Mouse (Mus musculus) heart, embryonic 16.5 days (tissue): Measurements from ENCODE around the gene Acsf3. TPM values are rescaled to one million over a fixed set of nuclear protein-coding genes. Genes with fewer than 3 reads are reported as not detected.

Source experiments
- ATAC-seq: fragments of 200-750 bp; cut with Nextera tagmentation; replicated peaks from 2 replicates; pipeline ENCODE4 v1.8.0; 2017; ENCODE audit warnings: moderate number of reproducible peaks; ENCODE audit not compliant: insufficient read depth, low FRiP score; ENCODE audit errors: extremely low read depth
- H3K27ac ChIP-seq: fragments of 300-500 bp; sonication (generic); 2 replicates; pipeline ENCODE4 v1.5.1; 2014; ENCODE audit warnings: mild to moderate bottlenecking, low read length, control low read depth, moderate library complexity
- H3K27me3 ChIP-seq: fragments of 300-500 bp; sonication (generic); 2 replicates; pipeline ENCODE4 v1.6.1; 2014; ENCODE audit warnings: low read length, mixed read lengths; ENCODE audit not compliant: control insufficient read depth, insufficient read depth
- H3K36me3 ChIP-seq: fragments of 300-500 bp; sonication (generic); 2 replicates; pipeline ENCODE4 v1.6.1; 2014; ENCODE audit not compliant: control insufficient read depth, insufficient read depth
- H3K4me1 ChIP-seq: fragments of 300-500 bp; sonication (generic); 2 replicates; pipeline ENCODE4 v1.6.1; 2014; ENCODE audit warnings: low read length, mixed read lengths; ENCODE audit not compliant: control insufficient read depth, insufficient read depth
- H3K4me2 ChIP-seq: fragments of 300-500 bp; sonication (generic); 2 replicates; pipeline ENCODE4 v1.6.1; 2014; ENCODE audit warnings: low read depth, mild to moderate bottlenecking, control low read depth, low read length
- H3K4me3 ChIP-seq: fragments of 300-500 bp; sonication (generic); 2 replicates; pipeline ENCODE4 v1.5.1; 2014; ENCODE audit warnings: mild to moderate bottlenecking, control low read depth, low read length
- H3K9ac ChIP-seq: fragments of 300-500 bp; sonication (generic); 2 replicates; pipeline ENCODE4 v1.6.1; 2014; ENCODE audit warnings: low read length, control low read depth
- H3K9me3 ChIP-seq: fragments of 300-500 bp; sonication (generic); replicated peaks from 2 replicates; pipeline ENCODE4 v1.6.1; 2016; ENCODE audit warnings: low read length; ENCODE audit not compliant: control insufficient read depth
- WGBS: fragments of 180-500 bp; shearing (Covaris S2); extraction: QIAGEN DNeasy Blood & Tissue Kit; methylation state at CpG from one replicate; pipeline ENCODE4 v1.1.7; 2014; 5-methylcytosine and 5-hydroxymethylcytosine counted together
- polyA plus RNA-seq: library from polyadenylated mRNA; unstranded; fragments of >200 nt; fragmentation: Nextera tagmentation; extraction: Ambion mirVana; gene quantifications from 2 replicates; pipeline ENCODE4 v1.2.1, GENCODE M21; 2015

The Acsf3 gene
- polyA plus RNA-seq, 1 experiment from 2014 or later, result 14.9 TPM

- H3K4me2 ChIP-seq, result no peak overlapping the region
- H3K27me3 ChIP-seq, result peaks cover 3% of the 10 kb centered on the region; the same call in 1 of the 2 replicates
- ATAC-seq, result no peak
- peaks cover 3% of the 10 kb centered on the region; the same call in 1 of the 2 replicates for H3K4me1 ChIP-seq
- no peak overlapping the region for H3K4me3 ChIP-seq
- H3K27ac ChIP-seq, result no peak overlapping the region
- no peaks in the 10 kb centered on the region for H3K9me3 ChIP-seq
- H3K9ac ChIP-seq, result no peak overlapping the region
- no peaks in the 10 kb centered on the region for H3K36me3 ChIP-seq
- 73% methylated on average over 8 of the region's 8 CpGs for WGBS
Observed at GRCm38 (mm10) chr8:122766647-122767200, 8.6 kb upstream of the Acsf3 start.

GRCm38 (mm10) chr8:122767229-122767628 is 8.1 kb upstream of the Acsf3 start:
- Histone ChIP-seq H3K4me2 (no peak overlapping the region), H3K27me3 (peaks cover 5% of the 10 kb centered on the region; the same call in 1 of the 2 replicates), H3K9me3 (no peaks in the 10 kb centered on the region), H3K27ac (no peak overlapping the region), H3K4me1 (peaks cover 3% of the 10 kb centered on the region; the same call in 1 of the 2 replicates), H3K36me3 (no peaks in the 10 kb centered on the region), H3K4me3 (no peak overlapping the region), H3K9ac (no peak overlapping the region)
- no peak for ATAC-seq
- 42% methylated on average over 9 of the region's 9 CpGs for WGBS

GRCm38 (mm10) chr8:122769251-122770058 is 5.8 kb upstream of the Acsf3 start:
- Histone ChIP-seq H3K36me3 (no peaks in the 10 kb centered on the region), H3K27ac (no peak overlapping the region), H3K9ac (no peak overlapping the region), H3K9me3 (no peaks in the 10 kb centered on the region), H3K4me1 (peaks cover 3% of the 10 kb centered on the region; the same call in 1 of the 2 replicates), H3K27me3 (peaks cover 5% of the 10 kb centered on the region; the same call in 1 of the 2 replicates), H3K4me2 (no peak overlapping the region), H3K4me3 (no peak overlapping the region)
- WGBS, result 46% methylated on average over 24 of the region's 24 CpGs
- no peak for ATAC-seq

GRCm38 (mm10) chr8:122772431-122773060 is 2.7 kb upstream of the Acsf3 start:
- 22% methylated on average over 10 of the region's 10 CpGs for WGBS
- Histone ChIP-seq H3K9me3 (no peaks in the 10 kb centered on the region), H3K27ac (no peak overlapping the region), H3K9ac (no peak overlapping the region), H3K4me2 (no peak overlapping the region), H3K27me3 (peaks cover 5% of the 10 kb centered on the region; the same call in 1 of the 2 replicates), H3K4me1 (peaks cover 7% of the 10 kb centered on the region), H3K4me3 (no peak overlapping the region), H3K36me3 (no peaks in the 10 kb centered on the region)
- no peak for ATAC-seq

- WGBS, result 91% methylated on average over 6 of the region's 6 CpGs
Observed at GRCm38 (mm10) chr8:122777701-122778100, 2.4 kb downstream of the Acsf3 start.

GRCm38 (mm10) chr8:122778703-122779239 is 3.5 kb downstream of the Acsf3 start:
- Histone ChIP-seq H3K27ac (no peak overlapping the region), H3K4me2 (no peak overlapping the region), H3K36me3 (peaks cover 4% of the 10 kb centered on the region; the same call in 1 of the 2 replicates), H3K27me3 (no peaks in the 10 kb centered on the region), H3K4me1 (peaks cover 3% of the 10 kb centered on the region), H3K9me3 (no peaks in the 10 kb centered on the region), H3K9ac (no peak overlapping the region), H3K4me3 (no peak overlapping the region)
- ATAC-seq, result no peak
- 41% methylated on average over 3 of the region's 3 CpGs for WGBS

More at GRCm38 (mm10) chr8:122777701-122778100, 2.4 kb downstream of the Acsf3 start:
- Histone ChIP-seq H3K9me3 (no peaks in the 10 kb centered on the region), H3K4me3 (no peak overlapping the region), H3K9ac (no peak overlapping the region), H3K27ac (no peak overlapping the region), H3K4me1 (peaks cover 3% of the 10 kb centered on the region), H3K36me3 (peaks cover 4% of the 10 kb centered on the region; the same call in 1 of the 2 replicates), H3K27me3 (no peaks in the 10 kb centered on the region), H3K4me2 (no peak overlapping the region)
- ATAC-seq, result no peak

- ATAC-seq, result no peak
- 71% methylated on average over 9 of the region's 9 CpGs for WGBS
Observed at GRCm38 (mm10) chr8:122779255-122779654, 4.0 kb downstream of the Acsf3 start.

GRCm38 (mm10) chr8:122784756-122785155 is 9.5 kb downstream of the Acsf3 start:
- Histone ChIP-seq H3K36me3 (peaks cover 23% of the 10 kb centered on the region), H3K27ac (no peak overlapping the region)
- 85% methylated on average over 1 of the region's 1 CpGs for WGBS

More at GRCm38 (mm10) chr8:122779255-122779654, 4.0 kb downstream of the Acsf3 start:
- H3K9me3 ChIP-seq, result no peaks in the 10 kb centered on the region
- no peak overlapping the region for H3K4me3 ChIP-seq
- no peak overlapping the region for H3K27ac ChIP-seq
- no peak overlapping the region for H3K9ac ChIP-seq
- no peak overlapping the region for H3K4me2 ChIP-seq
- H3K4me1 ChIP-seq, result peaks cover 3% of the 10 kb centered on the region
- no peaks in the 10 kb centered on the region for H3K27me3 ChIP-seq
- peaks cover 9% of the 10 kb centered on the region; the same call in 1 of the 2 replicates for H3K36me3 ChIP-seq

More at GRCm38 (mm10) chr8:122784756-122785155, 9.5 kb downstream of the Acsf3 start:
- no peaks in the 10 kb centered on the region for H3K27me3 ChIP-seq
- H3K4me3 ChIP-seq, result no peak overlapping the region
- ATAC-seq, result no peak
- H3K9me3 ChIP-seq, result no peaks in the 10 kb centered on the region
- no peak overlapping the region for H3K9ac ChIP-seq
- H3K4me1 ChIP-seq, result no peaks in the 10 kb centered on the region
- H3K4me2 ChIP-seq, result no peak overlapping the region
